Mouse (Mus musculus) cortical plate, adult 2 months (tissue): Measurements from ENCODE around the gene Pagr1b.

Experiments
- CTCF ChIP-seq: fragments of 200-500 bp; IDR thresholded peaks from 2 replicates; pipeline ENCODE4 v1.5.1; 2011; ENCODE audit warnings: mild to moderate bottlenecking, control low read depth, low read length; ENCODE audit not compliant: insufficient read depth; ENCODE audit errors: extremely low read depth
- POLR2A ChIP-seq: fragments of 200-500 bp; IDR thresholded peaks from 2 replicates; pipeline ENCODE4 v1.6.1; 2011; ENCODE audit warnings: mild to moderate bottlenecking, low read length, control low read depth; ENCODE audit not compliant: insufficient read depth; ENCODE audit errors: extremely low read depth

GRCm38 (mm10) chr7:126952646-126953045, 63.6 kb downstream of the Pagr1b start:
- TF ChIP-seq CTCF (no peak), POLR2A (no peak)
